Mouse (Mus musculus) thymus, postnatal 10 days (tissue): ENCODE measurements around the gene Tmem53.

Source experiments
- DNase-seq, 2 experiments: peaks; one replicate each; pipeline ENCODE4 v3.0.0; 2021; ENCODE audit warnings: low spot score in 2 of 2

Gene Tmem53

DNA sequence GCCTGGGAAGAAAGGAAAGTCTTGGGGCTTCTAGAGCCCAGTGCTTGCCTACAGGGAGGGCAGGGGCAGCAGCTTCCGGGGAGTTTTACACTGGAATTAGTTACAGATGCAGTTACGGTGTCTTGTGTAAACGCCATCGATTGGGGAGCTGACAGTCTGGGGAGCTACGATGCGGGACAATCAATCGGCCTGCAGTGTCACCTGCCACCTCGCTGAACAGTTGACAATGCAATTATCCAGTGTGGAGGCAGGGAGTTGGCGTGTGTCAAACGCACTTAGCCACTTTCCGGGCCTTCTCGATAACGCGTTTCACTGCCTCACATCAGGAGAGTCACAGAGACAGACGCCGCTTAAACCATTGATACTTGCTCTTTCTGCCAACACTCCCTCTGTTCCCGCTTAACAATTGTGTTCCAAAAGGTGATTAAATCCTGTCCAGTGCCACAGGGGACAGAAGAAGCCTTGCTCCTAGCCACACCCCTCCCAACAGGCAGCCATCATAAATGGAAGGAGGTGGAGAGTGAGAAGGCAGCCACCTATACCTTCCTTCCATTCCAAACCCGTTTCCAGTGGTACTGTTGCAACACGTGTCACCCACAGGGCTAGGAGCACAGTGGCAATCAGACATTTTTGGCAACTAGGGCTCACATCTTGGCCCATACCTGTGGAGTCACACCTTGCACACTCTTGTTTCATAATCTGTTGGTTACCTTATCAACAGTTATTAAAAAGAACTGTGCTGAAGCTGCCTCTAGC lies 29.5 kb downstream of the Tmem53 start:
- no peak for DNase-seq

DNA sequence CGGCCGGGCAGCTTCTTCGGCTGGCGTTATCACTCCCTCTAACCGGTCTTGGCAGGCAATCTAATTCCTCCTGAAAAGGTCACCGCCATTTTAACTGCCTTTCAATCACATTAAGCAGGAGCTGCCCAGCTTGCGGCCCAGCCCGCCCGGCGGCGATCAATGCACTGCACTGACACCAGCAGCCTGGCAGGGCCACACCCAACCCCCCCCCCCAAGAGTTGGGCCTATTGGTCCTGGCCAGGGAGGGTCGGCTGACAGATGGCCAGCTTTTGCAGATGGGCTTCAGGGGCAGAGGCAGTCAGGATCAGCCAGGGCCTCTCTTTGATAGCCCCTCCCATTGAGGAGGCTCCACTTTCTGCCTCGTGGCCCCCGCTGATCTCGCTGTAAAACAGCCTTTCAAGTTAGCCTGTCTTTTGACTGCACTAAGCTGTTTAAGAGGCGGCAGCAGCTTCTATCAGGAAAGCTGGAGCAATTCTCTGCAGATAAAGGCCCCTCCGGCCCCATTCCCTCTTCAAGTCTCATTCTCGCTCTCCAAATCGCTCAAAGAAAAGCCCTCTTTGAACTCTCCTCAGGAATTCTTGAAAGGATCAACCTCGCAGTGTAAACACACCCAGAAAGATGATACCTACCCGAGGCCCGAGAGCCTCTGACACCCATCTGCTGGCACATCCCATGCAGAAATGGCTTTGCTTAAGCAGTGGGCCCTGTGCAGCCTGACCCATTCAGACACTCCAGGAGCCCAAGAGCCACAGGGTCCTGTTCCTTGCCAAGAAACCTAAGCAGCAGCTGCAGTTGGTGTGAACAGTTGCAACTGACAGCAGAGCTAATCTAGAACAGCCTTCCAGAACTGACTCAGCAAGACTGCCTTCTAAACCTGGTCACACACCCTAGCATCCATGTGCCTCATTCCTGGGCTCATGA lies 31.8 kb downstream of the Tmem53 start:
- DNase-seq = no peak

DNA sequence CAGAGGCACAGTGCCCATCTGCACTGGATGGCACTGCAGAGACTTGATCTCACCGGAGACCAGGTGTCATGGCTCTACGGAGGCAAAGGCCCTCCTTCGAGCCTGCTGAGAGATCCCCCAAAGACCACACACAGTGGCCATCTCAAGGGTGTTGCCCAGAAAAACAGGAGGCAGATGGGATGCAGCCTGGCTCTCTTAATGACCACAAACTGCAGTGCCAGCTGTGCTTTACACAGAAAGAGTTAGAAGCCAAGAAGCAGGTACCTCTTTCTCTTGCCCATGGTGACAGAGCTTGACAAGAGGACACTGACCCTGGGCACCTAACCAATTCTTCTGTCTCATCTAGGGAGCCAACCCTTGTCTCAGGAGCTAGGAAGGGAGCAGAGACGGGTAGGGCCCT lies 32.6 kb downstream of the Tmem53 start:
- DNase-seq = no peak

DNA sequence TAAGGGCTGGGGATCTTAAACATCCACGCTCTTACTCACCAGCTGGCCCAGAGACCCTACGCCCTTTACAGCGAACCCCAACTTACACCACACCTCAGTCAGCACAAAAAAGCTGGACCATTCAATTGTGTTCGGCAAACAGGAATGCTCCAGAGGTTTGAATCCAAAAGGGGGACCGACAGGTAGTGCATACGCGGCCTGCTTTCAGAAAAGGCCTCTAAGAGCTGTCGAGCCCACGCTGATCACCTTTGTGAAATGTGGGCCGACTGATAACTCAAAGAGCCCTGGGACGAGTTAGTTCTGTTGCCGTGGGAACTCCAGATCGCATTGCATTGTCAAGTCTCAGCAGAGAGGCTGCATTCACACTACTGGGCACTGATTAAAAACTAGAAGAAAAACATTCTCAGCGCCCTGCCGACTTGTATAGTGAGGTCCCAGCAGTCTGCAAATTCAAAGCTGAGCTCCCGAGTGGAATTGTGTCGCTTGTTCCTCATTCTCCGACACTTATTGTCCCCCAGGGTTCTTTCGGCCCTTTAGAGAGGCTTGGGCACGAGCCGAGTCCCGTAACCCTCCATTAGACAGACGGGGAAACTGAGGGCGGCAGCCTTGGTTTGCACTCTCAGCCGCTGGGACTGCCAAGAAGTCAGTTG lies 36.7 kb downstream of the Tmem53 start:
- DNase-seq = no peak

DNA sequence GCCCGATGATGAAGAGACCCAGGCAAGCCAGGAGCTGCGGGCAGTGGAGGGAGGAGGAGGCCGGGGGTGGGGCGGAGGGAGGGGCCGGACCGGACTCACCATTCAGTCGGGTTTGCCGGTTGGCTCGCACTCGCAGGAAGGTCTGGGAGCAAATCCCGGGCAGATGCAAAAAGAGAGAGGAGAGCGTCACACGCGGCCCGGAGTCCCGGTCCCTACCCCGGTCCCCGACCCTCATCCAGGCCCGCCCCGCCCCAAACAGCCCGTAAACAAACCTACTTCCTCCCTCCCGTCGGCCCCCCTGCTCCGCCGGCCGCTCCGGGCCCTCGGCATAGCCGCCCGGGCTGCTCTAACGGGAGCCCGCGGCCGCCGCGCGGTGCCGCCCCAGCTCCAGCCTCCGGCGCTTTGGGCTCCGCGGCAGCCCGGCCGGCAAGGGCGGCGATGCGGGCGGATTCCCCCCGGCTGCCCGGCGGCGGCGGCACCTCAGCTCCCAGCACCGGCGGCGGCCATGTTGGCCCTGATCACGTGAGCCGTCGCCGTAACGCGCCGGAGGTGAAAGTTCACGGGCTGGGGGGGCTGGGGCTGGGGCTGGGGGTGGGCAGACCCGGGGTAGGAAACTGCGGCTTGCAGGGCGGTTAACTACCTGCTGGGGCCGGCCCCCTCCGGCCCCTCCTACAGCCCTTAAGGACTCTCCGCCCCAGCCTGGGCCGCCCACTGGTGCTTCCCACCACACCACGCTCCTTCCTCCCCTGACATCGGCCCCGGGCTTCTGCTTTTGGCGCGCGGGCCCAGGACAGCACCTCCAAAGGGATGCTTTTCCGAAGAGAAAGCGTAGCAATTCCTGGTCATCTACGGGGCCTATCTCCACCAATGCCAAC lies 37.4 kb downstream of the Tmem53 start:
- DNase-seq = peak; percentile 67 to 74

DNA sequence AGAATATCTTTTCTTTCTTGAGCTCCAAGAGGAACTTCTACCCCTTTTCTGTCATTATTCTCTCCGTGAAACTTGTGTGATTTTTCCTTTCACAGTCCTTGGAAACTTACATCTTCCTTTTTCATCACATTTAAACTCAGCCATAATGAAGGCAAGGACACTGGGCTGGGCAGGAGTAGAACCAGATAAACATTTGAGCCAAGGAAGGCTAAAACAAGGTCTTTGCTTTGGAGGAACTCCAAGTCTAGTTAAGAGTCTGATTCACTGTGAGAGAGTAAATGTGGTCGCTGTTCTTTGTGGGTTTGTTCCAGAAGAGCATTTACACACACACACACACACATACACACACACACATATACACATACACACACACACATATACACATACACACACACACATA lies 39.9 kb downstream of the Tmem53 start:
- no peak for DNase-seq

DNA sequence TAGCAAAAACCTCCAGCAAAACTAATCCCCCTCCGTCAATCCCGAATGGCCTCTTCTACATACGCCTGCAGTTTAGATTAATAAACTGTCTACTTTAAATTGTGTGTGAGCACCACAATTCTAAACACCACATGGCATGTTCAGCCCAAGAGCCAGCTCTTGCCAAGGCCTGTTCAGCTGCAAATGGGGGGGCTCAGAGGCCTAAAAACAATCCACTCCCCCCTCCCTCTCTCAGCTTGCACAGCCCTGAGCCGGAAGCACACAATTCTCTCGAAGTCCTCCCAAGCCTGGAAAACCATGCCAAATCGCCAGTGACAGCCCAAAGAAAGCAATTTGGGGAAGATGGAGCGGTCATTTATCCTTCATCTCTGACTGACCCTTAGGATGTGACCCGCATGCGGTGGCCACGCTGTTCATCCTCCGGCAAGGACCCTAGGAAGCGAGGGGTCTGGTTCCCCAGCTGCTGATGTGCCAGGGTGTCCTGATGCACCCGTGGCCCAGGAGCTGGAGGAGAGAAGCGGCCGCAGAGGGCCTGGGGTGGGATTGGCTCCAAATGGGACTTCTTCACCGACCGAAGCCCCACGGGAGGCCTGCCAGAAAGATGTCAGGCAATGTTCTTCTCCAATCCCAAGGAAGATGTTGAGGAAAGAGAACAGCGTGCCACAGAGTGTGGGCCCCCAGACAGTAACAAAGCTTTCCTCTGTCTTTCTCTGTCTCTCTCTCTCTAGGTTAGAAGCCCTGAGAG lies 45.3 kb downstream of the Tmem53 start:
- no peak for DNase-seq

DNA sequence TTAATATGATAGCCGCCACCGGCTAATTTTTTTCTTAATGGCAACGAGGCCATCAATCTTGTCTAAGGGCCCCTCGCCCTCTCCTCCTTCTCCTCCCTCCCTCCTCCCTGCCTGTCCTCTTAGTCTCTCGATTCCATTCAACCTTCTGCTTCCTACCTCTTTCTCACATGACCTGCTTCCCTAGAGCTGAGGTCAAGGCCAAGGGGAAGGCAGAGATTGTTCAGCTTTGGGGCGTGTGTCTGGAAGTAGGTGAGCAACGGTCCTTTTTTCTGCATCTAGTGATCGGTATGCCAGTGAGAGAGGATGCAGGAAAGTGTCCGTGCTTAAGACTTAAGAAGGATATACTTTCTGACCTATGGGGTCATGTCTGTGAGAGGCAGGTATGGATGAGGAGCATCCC lies 46.1 kb downstream of the Tmem53 start:
- DNase-seq = no peak

DNA sequence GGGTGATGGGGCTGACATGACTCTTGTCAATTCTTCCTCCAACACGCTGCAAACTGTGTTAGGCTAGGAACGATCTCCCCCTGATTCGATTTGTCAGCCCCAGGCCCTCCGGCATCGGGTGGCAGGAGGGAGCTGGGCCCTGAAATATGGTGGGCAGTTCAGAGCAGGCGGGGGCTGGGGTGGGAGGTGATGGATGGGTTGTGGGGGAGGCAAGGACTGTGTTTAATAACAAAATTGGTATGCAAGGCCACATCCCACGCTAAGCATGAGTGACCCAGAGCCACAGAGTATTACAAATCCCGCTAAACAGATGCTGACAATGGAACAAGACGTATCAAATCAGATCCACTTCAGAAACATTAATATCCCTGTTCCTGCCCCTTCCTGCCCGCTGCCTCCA lies 48.2 kb downstream of the Tmem53 start:
- DNase-seq = no peak

DNA sequence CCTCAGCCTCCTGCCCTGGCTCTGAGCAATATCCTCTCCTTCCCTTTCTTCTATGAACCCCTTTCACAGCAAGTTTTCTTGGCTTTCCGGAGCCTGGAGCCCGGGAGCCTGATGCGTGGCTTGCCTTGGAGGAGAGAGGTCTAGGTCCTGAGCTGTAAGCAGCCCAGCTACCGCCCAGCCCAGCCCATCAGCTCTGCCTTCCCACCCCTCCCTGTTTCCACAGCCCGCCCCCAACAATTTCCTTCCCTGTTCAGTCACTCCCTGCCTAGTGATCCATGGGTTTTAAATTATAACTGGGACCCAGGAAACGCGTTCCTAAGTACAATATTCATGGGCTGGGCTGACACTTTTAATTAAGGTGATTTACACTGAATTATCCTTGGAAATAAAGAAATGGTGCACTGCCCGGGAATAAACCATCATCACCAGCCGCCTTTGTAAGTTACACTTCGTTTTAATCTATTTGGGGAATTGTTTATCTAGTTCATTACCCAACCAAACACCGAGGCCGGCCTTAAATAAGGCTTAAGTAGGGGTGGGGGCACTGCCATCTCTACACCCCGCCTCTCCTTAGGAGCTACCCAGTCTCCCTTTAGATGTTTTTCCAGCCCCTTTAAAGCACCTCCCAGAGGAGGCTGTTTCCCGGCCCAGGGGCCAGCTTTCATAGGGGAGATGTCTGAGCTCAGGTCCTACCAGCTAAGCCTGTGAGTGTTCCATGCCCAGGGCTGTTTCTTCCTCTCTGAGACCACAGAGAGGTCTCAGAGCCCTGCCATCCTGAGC lies 50.5 kb downstream of the Tmem53 start:
- DNase-seq = no peak

DNA sequence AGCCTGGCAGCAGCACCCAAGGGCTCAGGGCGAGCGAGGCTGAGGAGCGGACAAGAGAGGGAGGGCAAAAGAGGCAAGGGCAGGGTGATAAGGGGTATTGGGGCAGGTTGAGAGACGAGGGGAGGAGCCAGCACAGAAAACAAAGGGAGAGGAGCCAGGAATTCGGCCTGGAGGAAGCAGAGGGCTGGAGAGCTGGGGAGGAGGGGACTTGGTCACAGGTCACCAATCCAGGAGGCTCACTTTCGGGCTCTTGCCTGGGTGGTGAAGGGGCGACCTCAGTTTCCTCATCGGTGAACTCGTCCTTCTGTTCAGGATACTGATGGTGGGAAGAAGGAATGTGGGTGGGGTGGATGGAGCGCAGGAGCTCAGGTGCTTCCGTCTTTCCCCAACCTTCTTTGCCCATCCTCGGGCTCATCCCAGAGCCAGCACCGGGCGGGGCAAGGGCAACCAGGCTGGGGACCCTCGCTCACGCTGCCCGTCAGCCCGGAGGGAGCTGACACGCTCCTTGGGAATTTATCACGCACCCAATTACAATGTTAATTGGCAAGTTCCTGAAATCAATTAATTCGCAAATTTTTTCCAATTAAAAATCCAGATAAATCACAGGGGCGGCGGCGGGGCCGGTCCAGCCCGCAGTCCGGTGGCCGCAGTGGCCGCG lies 52.0 kb downstream of the Tmem53 start:
- DNase-seq = no peak

DNA sequence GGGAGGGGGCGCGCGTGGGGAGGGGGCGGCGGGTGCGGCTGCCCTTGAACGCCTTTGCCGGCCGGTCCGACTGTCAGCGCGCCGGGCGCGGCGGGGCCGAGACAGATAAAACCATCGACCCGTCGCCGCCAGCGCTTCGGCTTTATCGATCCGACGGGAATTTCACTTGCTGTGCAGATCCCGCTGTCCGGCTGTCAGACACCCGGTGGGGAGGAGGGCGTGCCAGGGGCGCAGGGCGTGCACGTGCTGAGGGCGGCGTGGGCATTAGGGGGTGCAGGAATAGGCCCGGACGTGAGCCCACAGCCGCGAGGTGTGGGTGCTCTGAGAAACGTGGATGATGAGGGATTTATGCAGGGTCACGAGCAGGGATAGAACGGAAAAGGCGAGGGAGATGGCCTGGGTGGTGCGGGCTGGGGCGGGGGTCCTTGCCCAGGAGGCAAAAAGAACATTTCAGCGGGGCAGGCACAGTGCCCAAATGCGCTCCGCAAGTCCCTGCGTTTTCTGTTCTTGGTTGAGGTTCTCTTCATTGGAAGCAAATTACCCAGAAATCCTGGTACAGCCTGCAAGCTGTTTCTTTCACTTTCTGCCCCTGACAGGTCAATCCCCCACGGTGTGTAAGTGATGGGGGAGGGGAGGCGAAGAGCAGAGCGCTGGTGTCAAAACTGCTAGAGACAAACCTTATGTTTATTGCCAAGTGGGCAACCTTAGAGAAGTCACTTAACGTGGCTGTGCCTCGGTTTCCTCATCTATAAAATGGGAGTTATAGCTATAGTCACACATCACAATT lies 52.7 kb downstream of the Tmem53 start:
- no peak for DNase-seq

DNA sequence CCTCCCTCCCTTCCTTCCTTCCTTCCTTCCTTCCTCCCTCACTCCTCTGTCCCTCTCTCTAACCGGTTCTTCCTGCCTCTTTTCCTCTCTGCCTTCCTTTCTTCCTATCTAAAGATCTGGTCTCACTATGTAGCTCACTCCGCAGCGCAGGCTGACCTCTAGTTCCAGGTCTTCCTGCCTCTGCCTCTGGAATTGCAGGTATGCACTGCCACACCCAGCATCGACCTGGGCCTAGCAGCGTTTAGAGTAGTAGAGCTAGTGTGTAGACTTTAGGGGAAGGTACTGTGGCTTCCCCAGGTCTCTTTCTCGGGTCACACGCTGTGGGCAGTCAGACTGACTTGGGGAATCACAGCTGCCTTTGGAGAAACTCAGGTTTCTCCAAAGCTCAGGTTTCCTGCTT lies 53.7 kb downstream of the Tmem53 start:
- DNase-seq = no peak

DNA sequence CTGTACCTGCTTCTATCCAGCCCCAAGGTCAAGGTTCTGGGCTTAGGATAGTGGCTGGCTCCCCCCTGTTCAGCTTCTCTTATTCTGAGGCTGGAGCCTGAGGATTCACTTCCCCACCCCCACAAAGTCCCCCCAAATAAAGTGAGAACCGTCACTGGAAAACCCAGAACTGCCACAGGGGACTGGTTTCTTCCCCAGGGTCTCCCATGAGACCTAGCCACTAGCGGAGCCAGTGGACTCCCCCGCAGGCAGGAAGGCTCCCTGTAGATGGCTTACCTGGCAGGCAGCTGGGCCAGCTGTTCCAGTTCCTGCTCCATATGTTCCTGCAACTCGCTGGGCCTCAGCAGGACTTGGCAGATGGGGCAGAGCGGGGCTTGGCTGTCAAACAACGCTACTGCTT lies 55.5 kb downstream of the Tmem53 start:
- DNase-seq = no peak

DNA sequence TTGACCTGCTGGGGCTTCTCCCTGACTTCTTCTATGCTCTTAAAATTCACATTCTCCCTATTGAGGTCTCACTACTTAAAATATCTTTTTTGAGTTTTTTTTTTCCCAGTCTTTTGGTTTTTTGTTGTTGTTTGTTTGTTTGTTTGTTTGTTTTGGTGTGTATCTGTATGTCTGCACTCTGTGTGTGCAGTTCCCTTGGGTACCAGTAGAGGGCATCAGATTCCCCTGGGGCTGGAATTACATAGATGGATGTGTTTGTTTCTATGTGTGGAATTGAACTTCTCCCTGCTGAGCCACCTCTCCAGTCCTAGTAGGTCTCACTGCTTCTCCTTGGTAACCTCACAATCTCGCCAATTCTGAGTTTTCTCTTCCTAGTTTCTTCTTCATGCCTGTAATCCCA lies 57.7 kb downstream of the Tmem53 start:
- DNase-seq = no peak

DNA sequence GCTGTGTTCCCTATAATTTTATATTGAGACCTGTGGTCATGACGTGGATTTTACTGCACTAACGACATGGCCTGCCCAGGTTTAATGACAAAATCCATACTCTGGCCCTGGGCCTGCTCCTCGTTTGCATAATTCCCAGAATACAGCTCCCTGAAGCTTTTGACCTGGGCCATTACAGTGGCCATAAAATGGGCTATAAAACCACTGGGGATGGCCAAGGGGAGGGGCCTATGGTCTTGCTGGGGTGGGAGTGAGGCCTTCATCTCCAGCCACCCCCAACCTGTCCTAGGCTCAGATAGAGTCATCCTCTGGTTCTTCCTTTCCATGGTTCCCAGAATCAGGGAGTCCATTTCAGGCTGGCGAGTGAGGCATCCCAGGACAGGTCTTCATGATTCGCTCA lies 60.1 kb downstream of the Tmem53 start:
- no peak for DNase-seq

DNA sequence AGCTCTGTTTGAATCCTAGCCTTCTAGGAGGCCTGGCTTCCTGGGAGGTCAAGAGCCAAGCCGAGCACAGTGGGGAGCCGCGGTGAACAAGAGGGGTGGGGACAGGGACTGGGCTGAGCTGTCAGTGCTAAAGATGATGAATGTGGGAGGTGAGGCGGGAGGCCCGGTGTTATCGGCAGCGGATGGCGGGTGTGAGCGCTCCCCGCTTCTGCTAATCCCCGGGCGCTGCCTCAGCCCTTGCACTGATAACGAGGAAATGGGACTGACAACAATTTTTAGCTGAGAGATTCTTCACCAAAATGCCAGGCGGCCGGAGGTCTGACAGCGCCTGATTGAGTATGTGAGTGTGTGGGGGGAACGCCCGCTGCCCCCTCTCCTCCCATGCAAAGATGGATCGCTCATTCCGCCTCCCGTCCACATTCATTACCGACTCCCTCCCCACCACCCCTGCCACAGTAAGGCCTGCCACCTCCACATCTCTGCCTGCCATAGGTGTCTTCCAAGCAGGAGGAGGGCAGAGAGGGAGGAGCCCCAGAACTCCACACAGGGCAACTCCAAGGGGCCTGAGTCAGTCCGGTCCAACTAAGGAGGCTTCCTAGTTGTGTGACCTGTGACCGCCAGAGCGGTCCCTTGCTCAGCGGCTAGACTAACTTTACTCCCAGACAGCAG lies 60.8 kb downstream of the Tmem53 start:
- DNase-seq = no peak

DNA sequence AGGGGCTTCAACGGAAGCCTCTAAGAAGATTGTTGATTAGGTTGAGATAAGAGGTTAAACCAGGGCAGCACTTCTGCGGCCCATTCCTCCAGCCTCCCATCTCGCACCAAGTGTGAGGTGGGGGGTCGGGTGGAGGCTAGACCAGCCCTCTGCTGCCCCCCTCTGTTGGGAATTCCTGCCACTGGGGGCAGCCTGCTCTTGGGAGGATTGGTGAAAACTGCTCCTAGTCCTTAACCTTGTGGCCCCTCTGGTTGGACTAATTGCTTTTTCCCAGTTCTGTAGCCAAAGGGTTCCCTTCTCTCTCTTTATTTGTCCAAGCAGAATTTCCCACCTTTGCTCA lies 61.3 kb downstream of the Tmem53 start:
- peak in 1 of 2 experiments; percentile 20 for DNase-seq
